Mouse (Mus musculus): Measurements from ENCODE around the gene Csrnp2.

- TF ChIP-seq CTCF (IDR thresholded peaks at IDR 0.05; ENCODE audit: extremely low read depth, insufficient read depth, low read length) (no peak), POLR2A (IDR thresholded peaks at IDR 0.05; ENCODE audit: extremely low read depth, insufficient read depth, low read length) (peak; percentile 73)
Measured at GRCm38 (mm10) chr15:100443126-100443922, 52.0 kb downstream of the Csrnp2 start.

All from cortical plate, adult 2 months (tissue).